Mouse (Mus musculus) neutrophil, adult 5-6 weeks (primary cell): ENCODE results near the gene Abhd14b. TPM values are rescaled to one million over a fixed set of nuclear protein-coding genes. Genes with fewer than 3 reads are reported as not detected.

Source experiments
- ATAC-seq: fragments of 151-379, 151-347 bp; 2 replicates; pipeline ENCODE4 v1.8.0; 2017; ENCODE audit warnings: mild to moderate bottlenecking, moderate TSS enrichment; ENCODE audit not compliant: insufficient number of reproducible peaks, poor library complexity, low FRiP score, severe bottlenecking; ENCODE audit errors: extremely low read depth
- total RNA-seq: library from RNA; stranded (forward); fragments of 200-1000 nt; gene quantifications from 2 replicates; pipeline ENCODE4 v1.2.3, GENCODE M21; 2017

Abhd14b gene
- total RNA-seq, 1 experiment from 2014 or later = 3.3 TPM

DNA sequence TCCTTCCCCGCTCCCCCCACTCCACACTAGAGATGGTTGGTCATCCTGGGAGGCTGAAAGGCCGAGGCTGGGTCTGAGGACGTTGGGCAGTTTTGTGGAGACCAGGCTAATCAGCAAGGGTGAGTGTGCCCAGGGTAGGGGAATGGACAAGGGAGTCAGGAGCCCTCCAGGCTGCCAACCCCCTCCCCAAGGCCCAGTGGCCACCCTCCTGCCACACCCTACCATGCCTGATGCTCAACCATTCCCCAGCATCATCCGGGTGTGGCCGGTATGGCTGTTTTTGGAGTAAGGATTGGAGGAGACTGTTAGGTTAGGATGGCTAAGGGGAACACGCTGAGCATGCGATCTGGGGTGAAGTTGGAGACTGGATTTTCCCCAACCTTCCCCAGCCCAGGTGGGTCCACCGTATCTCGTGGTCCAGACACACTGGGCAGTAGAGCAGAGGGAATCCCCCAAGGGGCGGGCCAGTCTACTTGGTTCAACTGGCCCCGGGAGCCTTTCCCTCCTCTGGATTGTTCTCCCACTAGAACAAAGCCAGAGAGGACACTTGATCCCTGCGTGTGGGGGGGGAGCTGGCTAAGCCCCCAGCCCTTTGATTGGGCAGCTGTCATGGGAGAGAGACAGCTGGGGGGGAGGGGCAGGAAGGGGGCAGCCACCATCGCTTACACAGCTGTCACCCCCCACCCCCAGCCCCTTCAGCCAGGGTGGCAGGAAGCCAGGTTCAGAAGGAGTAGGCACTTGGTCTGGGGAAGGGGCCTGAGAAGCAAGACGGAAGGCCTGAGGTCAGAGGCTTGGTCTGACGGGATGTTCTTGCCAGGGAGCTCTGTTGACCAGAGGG is 9.3 kb downstream of the Abhd14b start:
- no peak for ATAC-seq

- ATAC-seq = no peak
Measured at GRCm38 (mm10) chr9:106457163-106457559, 9.9 kb downstream of the Abhd14b start.

DNA sequence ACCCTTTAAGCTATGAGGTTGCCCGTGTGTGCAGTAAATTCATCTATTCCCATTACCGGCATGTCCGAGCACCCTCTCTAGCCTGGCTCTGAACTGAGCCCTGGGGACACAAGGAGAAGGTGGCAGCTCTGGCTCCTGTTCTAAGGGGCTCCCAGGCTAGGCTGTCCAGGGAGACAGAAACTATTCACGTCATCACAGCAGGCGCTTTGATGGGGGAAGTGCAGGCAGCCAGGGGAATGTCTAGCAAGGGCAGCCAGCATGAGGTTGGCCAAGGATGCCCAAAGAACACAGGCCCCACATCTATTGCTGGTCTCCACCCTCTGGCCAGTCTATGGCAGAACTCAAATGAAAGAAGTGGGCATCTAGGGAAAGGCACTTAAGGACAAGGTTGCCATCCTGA is 10.7 kb downstream of the Abhd14b start:
- ATAC-seq = no peak

- ATAC-seq = no peak
Measured at GRCm38 (mm10) chr9:106459946-106460345, 12.7 kb downstream of the Abhd14b start.

DNA sequence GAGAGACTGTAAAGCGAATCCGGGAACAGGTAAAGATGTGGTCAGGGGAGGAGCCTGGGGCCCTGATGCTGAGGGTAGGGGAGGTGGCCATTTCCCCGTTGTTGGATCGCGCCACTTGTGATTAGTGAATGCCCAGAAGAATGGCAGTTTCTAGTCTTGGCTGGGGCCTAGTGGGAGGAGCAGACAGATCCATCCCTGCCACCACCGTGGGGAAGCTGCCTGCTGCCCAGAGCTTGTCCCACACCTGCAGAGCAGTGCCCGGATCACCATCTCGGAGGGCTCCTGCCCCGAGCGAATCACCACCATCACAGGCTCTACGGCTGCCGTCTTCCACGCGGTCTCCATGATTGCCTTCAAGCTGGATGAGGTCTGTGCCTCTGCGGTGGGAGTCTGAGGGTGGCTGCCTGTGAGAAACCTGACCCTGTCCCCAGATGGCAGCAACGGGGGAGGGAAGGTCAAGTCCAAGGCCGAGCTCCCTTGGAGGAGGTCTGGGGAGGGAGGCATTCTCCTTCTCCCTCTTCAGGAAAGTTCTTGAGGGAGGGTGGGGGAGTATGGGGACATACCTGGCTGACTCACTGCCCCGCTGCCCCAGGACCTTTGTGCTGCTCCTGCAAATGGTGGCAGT is 13.3 kb downstream of the Abhd14b start:
- no peak for ATAC-seq

DNA sequence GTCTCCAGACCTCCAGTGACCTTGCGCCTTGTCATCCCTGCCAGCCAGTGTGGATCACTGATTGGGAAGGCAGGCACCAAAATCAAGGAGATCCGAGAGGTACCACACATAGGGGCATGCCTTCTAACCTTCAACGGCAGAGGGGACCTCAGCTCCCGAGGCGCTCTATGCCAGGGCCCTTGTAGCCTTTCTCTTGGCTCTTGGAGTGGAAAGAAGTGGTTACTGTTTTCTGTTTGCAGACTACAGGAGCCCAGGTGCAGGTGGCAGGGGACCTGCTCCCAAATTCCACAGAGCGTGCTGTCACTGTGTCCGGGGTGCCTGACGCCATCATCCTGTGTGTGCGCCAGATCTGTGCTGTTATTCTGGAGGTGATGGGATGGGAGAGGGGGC is 13.8 kb downstream of the Abhd14b start:
- no peak for ATAC-seq

GRCm38 (mm10) chr9:106461641-106462429 is 14.6 kb downstream of the Abhd14b start:
- no peak for ATAC-seq

- ATAC-seq = no peak
Measured at GRCm38 (mm10) chr9:106462430-106462800, 15.2 kb downstream of the Abhd14b start.

- no peak for ATAC-seq
Measured at GRCm38 (mm10) chr9:106463122-106464063, 16.1 kb downstream of the Abhd14b start.

DNA sequence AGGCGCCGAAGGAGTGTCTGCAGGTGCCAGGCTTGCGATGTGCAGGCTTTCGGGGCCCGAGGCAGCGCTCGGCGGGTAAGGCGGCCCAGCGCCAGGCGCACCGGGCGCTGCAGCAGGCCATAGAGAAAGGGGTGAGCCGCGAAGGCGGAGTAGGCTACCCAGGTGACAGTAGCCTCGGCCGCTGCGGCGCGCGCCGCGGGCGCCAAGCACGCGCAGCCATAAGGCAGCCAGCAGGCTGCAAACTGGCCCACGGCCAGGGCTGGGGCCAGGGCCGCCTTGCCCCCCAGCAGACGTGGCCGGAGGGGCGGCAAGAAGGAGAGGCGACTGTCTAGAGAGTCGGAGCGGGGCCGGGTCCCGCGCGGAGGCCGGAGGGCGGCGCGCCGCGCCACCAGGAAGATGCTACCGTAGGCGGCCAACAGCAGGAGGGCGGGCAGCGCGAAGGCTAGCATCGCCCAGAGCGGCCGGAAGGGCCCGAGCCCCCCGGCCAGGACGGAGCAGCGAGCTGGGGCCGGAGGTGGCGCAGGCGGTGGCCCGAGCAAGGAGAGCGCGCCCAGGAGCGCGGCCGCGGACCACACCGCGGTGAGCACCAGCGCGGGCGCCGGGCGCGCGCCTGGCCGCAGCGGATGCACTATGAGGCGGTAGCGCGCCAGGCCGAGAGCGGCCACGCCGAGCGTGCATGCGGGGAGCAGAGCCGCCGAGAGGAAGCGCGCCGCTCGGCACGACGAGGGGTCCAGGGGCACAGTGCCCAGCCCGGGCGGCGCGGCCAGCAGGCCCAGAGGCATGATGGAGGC is 17.7 kb downstream of the Abhd14b start:
- ATAC-seq = no peak

DNA sequence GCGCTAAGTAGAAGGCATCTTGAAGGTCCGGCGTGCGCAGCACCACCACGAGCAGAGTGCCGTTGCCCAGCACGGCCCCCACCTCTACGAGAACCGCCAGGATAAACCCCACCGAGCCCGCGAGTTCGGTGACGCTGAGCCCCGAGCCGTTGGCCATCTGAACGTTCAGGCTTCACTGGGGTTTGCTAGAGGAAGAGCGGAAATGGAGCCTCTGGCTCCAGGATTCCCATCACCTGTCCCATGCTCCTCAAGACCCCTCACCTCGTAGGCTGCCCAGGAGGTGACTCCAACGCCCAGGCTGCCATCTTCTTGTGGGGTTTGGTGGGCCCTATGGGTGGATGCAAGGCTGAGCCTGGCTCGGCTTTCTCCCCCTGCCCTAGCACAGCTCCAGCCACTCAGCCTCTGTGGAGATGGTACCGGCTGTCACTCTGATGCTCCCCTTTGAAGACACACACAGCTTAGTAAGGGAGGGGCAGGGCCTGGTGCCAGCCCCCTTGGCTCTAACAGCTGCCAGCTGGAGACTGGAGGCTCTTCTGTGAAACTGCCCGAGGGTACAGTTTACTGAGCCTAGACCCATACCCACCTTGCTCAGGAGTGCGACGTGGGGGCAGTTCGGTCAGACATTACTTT is 18.4 kb downstream of the Abhd14b start, which contains the start of gene Gpr62:
Gpr62 (minus strand) TSS at position 368 of the 630 bp plus-strand sequence.
- no peak for ATAC-seq

DNA sequence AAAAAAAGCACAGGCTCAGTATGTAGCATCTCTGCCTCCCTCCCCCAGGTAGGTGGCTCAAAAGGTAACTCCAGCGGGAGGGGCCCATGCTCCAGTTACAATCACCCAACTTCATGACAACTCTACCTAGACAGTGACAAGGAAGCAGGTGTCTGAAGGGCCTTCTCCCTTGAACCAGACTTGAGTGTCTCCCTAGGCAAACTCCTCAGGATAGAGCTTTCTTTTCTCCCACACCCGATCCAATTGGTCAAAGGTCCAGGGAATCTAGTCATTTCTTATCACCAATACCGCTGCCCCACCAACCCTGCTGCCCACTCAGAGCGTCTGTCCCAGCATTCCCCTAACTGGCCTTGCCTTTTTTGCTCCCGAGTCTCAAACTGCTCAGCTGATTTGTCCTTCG is 19.5 kb downstream of the Abhd14b start:
- no peak for ATAC-seq

DNA sequence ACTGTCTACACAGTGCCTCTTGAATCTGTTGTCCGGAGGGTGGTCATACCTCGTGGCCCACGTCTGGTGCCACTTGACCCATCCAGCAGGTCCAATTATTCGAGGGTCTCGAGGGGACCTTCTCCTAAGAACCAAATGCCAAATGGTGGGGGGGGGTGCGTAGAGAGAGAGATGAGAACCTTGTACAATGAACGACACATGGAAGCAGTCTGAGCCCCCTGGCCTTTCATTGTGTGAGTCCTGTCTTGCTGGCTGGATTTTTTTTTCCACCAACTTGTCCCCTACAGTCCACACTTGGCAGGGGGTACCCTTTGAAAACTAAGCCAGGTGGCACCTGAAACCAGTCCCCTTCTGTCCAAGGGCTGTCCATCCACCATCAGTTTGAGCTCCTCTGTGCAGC is 20.5 kb downstream of the Abhd14b start:
- no peak for ATAC-seq

- no peak for ATAC-seq
Measured at GRCm38 (mm10) chr9:106469317-106469716, 22.1 kb downstream of the Abhd14b start.

DNA sequence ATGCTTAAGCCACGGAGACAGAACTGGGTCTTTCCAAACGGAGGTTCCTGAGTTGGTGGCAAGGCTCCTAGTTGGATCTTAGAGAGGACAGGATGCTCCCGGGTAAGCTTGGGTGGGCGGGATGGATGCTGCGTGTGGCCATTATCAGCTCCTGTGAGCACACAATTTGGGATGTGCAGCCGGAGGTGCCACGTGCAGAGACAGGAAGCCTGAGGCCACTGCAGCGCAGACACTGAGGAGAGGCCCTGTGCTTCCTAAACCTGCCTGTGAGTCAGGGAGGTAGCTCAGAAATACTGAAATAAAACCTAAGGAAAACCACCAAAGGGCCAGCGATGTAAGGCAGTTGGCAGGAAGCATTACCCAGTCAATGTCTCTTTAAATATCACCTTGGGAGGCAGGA is 22.5 kb downstream of the Abhd14b start:
- no peak for ATAC-seq

DNA sequence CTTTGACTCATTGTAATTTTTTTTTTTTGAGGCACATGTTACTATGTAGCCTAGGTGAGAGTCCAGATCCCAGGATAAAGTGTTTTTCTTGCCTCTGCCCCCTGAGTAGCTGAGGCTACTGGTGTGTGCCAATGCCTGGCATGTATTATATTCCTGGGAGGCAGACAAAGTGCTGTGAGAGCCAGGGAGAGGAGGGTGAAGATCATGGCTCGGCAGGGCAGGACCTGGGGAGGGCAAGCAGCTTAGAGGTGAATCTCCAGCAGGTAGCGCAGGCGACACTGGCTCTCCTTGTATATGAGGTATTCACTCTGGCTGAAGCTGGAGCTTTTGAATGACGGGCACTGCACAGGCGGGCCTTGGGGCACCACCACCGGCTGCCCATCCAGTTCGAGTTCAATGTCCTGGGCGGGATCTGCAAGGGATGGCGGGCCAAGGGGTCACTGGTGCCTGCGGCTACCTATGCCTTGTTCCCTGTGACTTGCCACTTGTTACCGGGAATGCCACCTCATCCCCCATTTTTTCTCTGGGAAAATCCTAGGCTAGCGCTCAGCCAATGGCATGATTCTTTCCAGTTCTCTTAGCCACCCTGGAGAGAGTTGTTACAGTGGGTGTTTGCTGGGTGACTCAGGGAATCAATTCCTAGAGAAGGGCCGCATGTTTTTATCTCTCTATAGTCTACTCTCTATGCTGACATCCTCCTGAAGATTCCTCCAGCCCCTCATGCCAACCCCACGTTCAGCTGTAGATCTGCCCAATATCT is 23.9 kb downstream of the Abhd14b start:
- no peak for ATAC-seq

DNA sequence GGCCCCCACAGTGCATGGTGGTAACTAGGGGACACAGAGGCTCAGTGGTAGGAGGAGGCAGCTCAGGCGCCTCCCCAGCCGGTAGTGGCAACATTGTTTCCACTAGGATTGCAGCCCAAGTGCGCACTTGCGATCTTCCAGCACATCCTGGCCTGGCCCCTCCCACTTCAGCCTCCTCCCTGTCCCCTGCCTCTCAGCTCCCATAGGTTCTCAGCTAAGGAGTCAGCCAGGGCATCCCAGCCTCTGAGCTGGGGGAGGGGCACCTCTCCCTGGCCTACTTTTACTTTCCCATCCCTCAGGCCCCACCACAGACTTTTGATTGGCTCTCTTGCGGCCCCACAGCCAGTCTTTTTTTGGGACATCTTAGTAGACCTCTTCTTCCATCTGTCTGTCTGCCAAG is 24.6 kb downstream of the Abhd14b start:
- no peak for ATAC-seq
